Mouse (Mus musculus): ENCODE results near the gene Lsamp.
A peak's percentile ranks its signal among the peaks of the same experiment; 100 is the strongest.

Lsamp gene

DNA sequence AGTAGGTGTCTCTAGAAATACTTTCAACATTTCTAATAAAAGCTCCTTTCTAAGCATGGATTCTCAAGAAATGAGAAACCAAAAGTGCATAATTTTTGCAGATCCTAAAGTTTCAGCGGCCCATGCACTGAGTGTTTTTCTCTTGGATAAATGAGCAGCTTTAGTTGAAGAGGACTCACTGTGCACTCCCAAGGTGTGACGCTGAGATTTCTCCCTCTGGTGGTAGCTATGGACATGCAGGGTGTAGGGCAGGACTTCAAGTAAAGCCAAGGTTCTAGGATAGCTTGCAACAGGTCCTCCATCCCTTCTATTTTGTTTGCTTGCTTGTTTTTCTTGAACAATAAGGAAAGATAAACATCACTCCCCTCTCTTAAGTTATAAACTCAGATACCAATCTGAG is 1558.5 kb downstream of the Lsamp start:
- no peak for ATAC-seq (ENCODE audit: low TSS enrichment)

DNA sequence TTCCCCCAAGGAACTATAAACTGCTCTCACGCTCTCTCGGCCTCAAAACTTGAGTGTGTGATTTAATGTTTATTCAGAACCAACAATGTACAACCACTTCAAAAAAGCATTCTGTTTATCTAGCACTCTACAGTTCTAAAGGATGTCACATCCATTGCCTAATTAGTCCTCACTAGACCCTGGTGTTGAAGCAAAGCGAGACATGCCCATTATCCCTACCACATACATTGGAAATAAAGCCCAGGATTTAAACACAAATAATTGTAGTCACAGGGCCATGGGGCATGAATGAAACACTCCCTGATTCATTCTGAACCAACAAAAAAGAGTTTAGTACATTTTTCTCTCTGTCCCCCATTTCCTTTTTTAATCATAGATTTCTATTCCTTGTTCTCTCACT is 1567.0 kb downstream of the Lsamp start:
- no peak for ATAC-seq (ENCODE audit: low TSS enrichment)

DNA sequence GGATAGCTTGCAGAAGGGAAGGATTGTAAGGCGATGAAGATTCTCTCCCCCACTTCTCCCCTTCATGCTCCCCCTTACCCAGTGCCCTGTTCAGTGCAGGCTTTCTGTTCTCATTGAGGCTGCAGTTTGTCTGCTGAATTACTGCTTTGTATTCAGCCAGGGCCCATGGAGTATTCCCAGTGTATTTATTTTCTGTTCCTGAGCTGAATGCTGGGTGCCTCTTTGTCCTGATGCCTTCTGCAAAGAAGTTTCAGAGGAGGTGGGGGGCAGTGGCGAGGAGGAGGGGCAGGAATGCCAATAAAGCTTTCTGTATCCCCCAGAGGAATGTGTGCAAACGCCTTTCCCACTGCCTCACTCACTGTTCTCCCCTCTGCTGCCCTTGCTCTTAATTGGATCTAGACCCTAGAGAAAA is 1567.7 kb downstream of the Lsamp start:
- ATAC-seq (ENCODE audit: low TSS enrichment): peak; percentile 71

GRCm38 (mm10) chr16:41557104-41557503 is 1572.9 kb downstream of the Lsamp start:
- no peak for ATAC-seq (ENCODE audit: low TSS enrichment)

DNA sequence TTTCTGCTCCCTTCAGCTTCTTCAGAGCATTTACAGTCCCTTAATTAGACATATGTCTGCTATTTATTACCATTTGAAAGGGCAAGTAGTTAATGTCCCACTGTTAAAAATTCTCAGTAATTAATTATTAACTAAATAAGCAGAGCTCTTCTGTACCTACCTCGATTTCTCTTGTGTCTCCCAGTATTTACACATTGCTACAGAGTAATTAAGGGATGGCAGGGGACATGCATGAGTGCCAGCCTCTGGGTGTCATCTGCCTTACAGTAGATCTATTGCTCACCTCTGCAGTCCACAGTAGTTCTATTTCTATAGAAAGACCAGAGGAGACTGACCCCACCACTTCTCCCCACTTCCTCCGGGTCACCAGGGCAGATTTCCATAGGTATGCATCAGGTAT is 1581.1 kb downstream of the Lsamp start:
- ATAC-seq (ENCODE audit: low TSS enrichment): no peak

DNA sequence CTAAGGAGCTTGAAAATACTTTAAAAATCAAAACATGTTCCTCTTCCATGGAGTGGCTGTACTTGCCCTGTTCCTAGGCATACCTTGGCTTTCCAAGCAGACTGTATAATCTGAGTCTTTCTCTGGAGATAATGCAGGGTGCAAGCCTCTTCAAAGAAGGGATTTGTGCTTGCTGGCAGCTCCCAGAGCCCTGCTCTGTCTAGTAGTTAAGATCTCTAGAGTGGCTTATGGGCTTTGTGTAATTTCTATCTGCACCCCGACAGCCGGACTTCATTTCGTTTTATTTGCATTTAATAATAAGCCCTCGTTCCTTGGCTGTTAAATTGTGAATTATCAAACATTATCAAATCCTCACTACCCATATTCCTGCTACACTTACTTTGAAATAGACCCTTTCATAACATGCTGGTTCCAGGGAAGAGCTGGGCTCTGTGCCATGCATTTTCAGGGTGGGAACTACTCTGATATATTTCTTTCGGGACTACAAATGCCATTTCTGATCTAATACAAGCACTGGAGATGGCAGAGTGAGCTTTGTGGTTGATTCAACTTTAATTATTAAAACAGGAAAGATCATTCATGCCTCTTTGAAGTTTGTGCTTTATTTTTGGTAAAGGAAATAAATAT is 1604.6 kb downstream of the Lsamp start:
- peak; percentile 64; the same call in 1 of the 2 replicates for ATAC-seq (ENCODE audit: low TSS enrichment)

GRCm38 (mm10) chr16:41612229-41612628 is 1628.1 kb downstream of the Lsamp start:
- no peak for ATAC-seq (ENCODE audit: low TSS enrichment)

DNA sequence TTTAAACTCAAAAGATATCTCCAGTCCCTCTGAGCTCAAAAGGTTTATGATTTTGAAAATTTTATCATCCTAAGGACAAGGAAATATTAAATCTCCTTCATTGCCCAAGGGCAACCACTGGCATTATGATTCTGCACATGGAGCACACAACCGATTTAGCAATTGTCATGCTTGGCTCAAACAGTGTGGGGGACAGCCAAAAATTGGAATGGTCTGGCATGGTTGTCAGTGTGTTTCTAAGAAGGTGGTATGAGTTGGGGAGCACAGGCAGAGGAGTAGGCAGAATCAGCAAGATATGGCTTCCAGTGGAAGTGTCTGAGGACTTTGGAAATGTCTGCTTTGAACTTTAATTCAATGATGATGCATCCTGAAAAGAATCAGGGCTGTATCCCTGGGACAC is 1639.7 kb downstream of the Lsamp start:
- ATAC-seq (ENCODE audit: low TSS enrichment): peak; percentile 34; the same call in 1 of the 2 replicates

GRCm38 (mm10) chr16:41633898-41634297 is 1649.7 kb downstream of the Lsamp start:
- ATAC-seq (ENCODE audit: low TSS enrichment): no peak

DNA sequence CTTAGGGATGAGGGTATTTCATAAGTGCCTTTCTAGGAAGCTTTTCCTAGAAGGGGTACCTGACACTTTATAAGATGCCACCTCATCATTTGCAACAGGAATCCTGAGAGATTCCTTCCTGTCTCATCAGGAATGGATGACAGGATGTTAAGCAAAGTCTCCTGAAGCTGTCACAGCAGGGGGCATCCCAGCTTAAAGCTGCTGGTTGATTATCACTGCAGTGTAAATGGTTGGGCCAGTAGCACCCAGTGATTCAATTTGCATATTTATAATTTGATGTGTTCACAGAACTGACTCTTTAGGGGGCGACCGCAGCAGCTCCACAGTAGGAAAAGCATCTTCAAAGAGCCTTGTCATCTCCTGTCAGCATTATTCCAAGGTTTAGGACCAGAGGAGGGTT is 1656.7 kb downstream of the Lsamp start:
- no peak for ATAC-seq (ENCODE audit: low TSS enrichment)

DNA sequence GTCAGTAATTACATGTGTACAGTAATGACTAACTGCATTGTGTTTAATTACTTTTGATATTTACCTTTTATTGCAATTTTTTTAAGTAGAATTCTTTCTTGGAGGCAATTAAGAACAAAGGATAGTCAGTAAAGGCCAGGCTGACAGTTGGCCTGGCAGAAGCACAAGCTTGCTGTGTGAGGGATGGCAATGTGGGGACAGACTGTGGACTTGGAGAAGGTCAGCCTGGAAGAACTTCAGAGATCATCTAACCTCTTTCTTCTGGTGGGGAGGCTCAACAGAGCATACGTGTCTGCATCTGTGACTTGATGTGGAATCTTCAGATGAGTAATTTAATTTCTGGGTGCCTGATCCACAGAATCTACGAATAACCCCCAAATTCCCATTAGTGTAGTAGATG is 1669.1 kb downstream of the Lsamp start:
- ATAC-seq (ENCODE audit: low TSS enrichment): no peak

DNA sequence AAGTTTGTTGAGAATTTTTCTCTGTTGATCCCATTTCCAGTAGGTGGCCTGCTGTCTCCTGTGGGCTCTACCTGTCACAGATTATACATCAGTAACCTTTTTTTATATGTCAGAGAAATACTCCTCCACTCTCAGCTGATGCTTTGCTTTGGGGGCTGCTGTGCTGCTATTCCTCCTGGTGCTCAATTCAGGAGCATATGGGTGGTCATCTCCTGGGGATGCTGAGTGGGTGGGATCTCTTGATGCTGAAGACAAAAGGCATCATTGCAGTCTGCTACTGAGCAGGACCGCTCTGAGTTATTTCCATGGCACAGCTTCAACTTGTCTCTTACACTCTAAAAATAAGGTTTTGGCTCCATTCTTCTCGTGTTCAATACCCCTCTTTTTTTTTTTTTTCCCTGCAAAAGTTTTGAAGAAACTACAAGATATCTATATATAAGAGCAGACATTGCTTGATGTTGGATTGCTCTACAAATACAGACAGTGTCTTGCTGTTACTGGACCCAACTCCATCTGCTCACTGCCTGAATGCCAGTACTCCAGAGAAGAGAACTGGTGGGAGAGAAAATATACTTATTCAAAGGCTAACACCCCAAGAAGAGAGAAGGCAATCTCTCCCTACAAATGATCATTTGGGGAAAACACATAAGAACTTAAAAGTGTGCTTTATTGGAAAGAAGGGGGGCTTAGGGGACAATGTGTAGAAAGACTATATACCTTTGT is 1690.3 kb downstream of the Lsamp start:
- ATAC-seq (ENCODE audit: low TSS enrichment): peak; percentile 72

- peak; percentile 83 for ATAC-seq (ENCODE audit: low TSS enrichment)
These were observed 1691.6 kb downstream of the Lsamp start for GRCm38 (mm10) chr16:41675774-41676173.

GRCm38 (mm10) chr16:41692435-41692834 is 1708.3 kb downstream of the Lsamp start:
- ATAC-seq (ENCODE audit: low TSS enrichment): no peak

DNA sequence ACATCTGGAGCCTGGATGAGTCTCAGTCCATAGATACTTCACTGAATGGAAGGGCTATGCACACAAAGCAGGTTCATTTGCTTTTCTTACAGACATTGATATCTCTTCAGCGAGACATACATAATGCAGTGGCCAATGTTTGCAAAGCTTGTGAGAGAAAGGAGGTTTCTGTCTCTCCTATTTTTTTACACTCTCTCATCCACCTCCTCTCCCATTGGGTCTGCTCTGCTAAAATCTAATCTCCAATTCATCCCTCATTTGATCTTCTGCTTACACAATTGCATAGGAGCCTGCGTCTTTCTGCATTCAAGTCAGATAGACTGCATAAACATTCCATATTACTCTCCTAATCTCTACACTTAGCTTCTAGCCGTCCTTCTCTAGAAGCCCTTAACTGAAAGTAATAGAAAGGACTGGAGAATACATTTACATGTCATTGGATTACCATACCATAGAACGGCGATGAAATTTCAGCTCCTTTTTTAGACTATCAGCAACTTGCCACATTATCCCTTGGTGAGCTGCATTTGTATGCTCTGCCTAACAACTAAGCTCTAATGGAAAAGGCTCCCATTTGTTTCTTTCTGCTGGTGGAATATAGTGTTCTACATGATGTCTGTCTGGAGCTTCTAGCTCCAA is 1717.7 kb downstream of the Lsamp start:
- ATAC-seq (ENCODE audit: low TSS enrichment): peak; percentile 67

GRCm38 (mm10) chr16:41728900-41729585 is 1744.9 kb downstream of the Lsamp start:
- peak; percentile 91 for ATAC-seq (ENCODE audit: low TSS enrichment)

- ATAC-seq (ENCODE audit: low TSS enrichment): no peak
These were observed 1745.8 kb downstream of the Lsamp start for GRCm38 (mm10) chr16:41729911-41730310.

- ATAC-seq (ENCODE audit: low TSS enrichment): peak; percentile 75
These were observed 1760.9 kb downstream of the Lsamp start for GRCm38 (mm10) chr16:41745037-41745436.

DNA sequence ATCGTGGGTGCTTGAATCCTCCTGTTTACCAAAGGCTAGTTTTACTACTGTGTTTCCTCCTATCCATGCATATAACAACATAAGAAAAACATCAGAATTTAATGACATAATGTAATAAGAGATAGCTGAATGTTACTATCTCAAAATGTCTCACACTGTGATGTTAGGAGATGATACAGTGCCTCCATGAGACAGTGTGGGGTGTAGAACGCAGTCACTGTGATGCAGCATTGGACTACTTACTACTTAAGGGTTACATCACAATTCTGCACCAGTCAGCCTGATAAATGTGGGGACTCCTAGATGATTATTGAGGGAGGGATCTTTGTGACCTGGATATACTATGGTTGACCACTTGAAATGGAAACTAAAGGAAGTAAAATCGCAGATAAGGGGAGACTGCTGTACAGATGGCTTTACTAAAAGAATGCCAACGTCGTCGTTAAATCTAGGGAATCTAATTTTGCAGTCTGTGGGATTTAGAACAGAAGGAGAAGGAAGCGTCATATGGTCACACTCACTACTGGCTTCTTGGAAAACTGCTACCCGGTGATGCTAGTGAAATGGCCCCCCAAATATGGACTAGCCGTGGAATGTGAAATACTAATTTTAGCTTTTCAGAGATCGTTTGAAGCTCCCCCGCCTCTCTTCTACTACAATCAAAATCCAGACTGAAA is 1762.2 kb downstream of the Lsamp start:
- peak; percentile 88 for ATAC-seq (ENCODE audit: low TSS enrichment)

DNA sequence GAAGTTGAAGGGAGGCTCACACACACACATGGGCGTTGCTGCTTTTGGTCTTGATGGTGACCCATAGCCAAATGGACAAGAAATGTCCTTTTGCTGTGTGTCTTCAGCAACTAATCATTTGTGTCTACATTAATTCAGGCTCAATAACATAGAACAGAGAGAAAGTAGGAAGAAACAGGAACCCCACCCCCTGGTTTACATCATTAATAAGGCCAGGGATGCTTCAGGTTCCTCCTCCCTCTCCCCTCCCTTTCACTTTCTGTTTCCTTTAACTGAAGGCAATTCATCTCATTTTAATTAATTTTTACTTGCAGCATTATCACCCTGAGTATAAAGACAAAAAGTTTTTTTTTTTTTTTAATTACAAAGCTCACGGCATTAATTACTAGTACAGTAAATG is 1763.7 kb downstream of the Lsamp start:
- no peak for ATAC-seq (ENCODE audit: low TSS enrichment)

- no peak for ATAC-seq (ENCODE audit: low TSS enrichment)
These were observed 1764.6 kb downstream of the Lsamp start for GRCm38 (mm10) chr16:41748759-41749158.

GRCm38 (mm10) chr16:41764285-41764684 is 1780.1 kb downstream of the Lsamp start:
- peak; percentile 86 for ATAC-seq (ENCODE audit: low TSS enrichment)
